Mouse (Mus musculus): Measurements from ENCODE around the gene Zfx.

Gene Zfx

DNA sequence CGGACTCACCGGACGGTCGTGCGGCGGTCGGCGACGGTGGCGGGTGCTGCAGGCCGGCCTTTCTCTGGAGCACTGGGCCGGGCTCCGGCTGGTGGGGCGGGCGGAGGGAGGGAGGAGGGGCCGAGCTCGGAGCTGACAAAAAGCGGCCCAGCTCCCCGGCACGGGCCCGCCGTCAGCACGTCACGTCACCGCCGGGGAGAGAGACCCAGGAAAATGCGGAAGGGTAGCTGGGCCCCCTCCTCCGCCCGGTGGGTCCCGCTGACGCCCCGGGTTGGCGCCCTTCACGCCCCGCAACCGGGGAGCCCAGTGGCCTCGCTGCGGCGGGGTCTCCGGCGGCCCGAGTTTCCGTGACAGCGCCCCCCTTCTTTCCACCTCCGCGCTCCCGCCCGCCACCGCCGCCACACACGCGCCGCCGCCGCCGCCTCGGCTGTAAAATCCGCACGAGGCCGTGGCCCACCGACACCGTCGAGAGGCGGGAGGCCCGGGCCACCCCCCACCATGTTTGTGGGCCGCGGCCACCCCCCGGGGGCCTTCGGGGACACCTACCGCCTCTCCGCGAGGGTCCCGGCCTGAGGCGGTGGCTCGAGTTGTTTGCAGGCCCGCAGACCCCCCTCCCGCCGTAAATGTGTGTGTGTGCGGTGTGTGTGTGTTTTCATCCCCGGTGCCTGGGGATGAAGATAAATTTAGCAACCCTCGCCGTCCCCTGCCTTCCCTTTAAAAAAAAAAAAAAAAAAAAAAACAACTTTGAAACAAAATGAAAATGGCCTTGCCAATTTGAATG lies at the start of gene Zfx:
Gene Zfx, minus strand, starts transcription at position 644 of the 781 bp plus-strand sequence.
- DNase-seq = peak; percentile 68

DNA sequence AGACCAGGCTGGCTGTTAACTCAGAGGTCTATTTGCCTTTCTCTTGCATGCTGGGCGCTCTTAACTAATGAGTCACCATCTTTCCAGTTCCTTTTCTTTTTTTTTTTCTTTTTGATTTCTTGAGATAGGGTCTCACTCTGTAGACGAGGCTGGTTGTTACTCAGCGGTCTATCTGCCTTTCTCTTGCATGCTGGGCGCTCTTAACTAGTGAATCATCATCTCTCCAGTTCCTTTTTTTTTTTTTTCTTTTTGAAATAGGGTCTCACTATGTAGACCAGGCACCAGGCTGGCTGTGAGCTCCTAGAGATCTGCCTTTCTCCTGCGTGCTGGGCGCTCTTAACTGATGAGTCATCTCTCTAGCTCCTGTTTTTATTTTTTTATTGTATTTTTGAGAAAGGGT lies 45.8 kb upstream of the Zfx start:
- no peak for DNase-seq

DNA sequence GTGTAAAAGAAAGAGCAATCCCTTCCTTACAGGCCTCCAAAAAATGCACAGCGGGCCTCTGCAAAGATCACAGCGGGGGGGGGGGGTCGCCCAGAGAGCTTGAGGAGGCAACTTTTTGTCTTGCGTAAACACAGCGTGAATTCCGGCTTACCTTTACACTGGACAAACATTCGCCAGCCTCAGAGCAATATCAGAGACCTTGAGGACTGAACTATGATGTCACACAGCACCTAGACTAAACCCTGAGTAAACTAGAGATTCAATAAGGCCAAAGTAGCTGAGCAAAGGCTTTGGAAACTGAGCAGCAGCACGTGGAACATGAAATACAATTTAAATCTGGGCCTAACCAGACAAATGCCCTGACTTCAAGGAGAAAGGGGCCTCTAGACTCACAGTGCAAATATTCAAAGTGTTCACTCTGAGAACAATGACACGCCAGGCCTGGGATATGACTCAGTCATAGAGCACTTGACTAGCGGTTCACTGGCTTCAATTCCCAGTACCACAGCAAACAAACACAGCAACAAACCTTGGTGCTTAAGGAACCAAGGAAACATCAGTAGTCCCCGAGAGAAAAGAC lies 28.8 kb upstream of the Zfx start:
- no peak for DNase-seq

DNA sequence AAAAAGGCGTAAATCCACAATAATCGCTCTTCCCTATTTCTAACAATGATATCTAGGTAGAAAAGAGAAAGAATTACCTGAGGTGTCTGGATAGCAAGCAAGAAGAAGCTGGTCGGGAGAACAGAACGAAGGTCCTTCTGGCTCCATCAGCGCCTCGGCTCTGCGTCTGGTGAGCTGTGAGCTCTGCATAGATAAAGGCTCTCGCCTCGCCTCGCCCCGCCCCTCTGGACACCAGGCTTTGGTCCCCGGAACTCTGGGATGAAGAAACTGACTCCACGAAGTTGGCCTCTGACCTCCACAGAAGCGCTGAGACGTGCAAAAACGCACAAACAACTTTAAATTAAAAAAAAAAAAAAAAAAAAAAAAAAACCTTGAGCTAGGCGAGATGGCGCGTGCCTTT lies 27.0 kb upstream of the Zfx start:
- no peak for DNase-seq

DNA sequence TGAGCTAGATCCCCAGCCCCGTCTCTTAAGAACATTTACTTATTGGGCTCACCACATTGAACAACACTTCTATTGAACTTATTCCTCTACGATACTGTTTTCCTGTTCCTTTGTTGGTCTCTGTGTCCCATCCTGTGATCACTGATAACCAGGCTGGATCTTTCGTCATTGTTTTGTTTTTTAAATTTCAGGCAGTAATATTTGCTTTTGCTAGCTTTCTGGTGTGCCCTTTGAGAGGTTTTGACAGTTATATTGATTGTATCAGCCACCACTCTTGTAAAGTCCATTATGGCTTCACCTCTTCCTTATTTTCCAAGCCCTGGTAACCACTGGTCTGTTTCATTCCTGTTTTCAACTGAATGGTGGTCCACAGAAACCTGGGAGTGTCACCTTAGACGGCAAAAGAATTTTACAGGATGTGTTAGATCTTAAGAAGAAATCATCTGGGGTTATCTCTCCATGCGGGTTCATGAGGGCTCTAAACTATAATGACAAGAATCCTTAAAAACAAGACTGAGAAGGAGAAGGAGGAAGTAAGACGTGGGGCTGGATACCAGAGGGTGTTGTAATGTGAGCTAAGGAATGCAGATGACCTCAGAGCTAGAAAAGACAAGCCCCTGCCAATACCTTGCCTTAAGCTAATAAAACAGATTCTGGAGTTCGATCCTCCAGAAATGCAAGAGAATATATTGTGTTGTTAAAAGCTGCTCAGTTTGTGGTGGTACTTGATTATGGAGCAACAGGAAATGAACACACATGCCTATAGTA lies 18.7 kb upstream of the Zfx start:
- DNase-seq = no peak

DNA sequence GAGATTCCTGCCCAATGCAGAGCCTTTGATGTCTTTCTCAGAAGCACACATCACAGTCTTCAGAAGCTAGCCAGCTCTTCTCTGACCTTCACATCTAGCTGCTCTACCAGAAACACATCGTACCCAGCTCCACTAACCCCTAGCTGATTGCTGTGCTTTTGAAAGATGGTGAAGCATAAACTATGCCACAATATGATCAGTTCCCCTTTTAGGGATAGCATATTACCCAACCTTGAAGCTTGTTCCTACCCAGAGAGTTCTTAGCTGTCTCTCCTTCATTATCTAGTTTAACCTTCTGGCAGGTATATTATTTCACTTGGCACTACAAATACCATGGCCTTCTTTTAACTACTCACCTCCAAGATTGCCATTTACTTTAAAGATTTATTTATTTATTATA lies 16.6 kb upstream of the Zfx start:
- no peak for DNase-seq

DNA sequence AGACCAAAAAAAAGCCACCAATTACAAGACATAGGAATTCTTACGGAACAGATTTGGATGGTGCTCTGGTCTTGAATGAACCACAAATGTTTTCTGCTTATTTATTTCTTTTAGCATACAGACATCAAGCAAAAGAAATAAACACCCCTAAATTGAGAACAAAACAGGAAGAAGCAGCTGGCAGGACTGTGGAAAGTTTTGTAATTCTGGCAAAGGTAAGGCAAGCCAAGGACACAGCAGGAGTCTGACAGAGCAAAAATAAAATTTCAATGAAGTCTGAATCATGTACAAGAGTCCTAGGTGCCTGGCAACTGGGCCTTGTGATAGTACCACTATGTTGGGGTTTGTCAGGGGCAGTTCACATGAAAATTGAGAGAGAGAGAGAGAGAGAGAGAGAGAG lies 14.8 kb upstream of the Zfx start:
- DNase-seq = no peak

DNA sequence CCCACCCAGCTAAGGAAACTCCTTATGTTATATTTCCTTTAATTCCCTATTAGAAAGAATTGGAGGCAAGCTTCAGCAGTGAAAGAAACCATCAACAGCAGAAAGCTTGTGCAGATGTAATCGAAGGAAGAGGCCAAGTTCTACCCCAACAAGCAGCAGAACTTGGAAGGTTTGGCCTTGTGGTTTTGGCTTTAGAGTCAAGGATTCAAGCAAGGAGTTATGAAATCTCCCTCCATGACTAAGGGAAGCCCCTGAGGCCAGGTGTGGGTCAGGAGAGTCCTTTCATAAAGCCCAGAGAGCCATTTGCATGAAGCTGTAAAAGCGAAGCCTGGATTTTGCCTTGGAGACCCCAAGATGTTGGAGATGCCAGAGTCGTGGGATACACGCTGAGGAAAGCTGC lies 11.6 kb upstream of the Zfx start:
- DNase-seq = no peak

DNA sequence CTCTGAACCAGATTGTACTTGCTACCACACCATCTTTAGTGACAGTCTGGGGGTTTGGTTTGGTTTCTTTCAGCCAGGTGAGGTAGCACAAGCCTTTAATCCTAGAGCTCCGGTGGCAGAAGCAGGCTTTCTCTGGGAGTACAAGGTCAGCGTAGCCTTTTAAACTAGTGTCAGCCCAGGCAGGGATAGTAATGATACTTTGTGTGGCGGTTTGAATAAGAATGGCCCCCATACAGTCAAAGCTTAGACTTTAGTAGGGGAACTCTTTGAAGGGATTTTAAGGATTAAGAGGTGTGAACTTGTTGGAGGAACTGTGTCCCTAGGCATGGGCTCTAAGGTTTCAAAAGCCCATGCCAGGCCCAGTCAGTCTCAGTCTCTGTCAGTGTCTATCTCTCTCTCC lies 10.0 kb upstream of the Zfx start:
- DNase-seq = no peak

DNA sequence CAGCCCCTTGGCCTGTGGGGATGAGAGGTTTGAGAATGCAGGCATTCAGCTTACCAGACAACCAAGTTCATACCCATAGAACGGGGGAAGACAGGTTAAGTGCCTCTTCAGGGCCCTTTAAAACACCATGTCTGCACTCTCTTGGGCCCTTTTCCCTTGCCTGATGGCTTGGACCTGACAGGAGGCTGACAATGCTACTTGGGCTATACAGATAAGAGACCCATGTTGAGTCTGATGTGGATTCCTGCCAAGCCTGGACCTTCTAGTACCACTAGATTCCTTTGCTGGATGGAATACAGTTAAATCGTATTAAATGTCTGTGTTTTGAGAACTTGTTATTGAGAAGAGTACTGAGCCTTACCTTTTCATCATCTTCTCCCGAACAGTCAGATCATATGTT lies 8.7 kb upstream of the Zfx start:
- DNase-seq = no peak

DNA sequence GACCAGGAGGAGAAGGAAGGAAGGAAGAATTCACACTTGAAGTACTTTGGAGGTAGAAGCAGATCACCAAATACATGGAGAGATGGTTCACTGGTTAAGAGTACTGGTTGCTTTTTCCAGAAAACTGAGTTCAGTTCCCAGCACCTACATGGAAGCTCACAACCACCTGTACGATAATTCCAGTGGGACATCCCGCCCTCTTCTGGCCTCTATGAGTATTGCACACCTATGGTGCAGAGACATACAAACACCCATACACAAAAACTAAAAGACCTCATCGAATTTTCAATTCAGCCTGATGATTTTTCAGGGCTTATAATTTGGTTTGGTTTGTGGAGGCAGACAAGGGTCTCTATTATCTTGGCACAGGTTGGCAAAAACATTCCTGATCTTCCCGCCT lies 6.2 kb upstream of the Zfx start:
- DNase-seq = no peak

DNA sequence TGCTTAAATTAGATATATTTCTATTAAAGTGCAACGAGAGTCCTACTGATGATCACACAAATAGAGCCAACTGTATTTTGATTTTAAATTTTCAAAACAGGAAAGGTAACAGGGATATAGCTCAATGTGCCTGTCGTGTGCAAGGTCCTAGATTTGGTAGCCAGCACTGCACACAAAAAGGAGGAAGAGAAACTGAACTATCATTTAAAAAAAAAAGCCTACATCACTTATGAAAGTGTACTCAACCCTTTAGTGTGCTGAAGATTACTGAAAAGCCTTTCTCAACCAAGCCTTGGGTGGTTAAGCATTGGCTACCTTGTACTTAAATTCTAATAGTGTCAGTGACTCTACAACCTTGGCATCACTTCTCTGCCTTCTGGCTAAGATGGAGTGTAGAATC lies 2.4 kb upstream of the Zfx start:
- no peak for DNase-seq

DNA sequence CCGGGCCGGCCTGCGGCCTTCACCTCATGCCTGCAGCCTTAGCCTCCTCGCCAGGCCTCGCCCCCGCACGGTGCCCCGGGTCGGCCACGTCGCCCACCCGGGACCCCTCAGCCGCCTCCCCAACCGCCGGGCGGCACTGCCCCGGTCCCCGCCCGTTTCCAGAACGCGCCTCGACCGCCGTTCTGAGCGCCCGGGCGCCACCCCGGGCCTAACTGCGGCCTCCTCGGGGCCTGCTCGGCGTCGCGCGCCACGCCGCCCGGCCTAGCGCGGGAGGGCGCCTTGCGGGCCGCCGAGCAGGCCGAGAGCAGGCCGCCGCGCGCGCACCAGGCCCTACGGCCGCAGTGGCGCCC lies 818 bp downstream of the Zfx start:
- peak; percentile 68 for DNase-seq

DNA sequence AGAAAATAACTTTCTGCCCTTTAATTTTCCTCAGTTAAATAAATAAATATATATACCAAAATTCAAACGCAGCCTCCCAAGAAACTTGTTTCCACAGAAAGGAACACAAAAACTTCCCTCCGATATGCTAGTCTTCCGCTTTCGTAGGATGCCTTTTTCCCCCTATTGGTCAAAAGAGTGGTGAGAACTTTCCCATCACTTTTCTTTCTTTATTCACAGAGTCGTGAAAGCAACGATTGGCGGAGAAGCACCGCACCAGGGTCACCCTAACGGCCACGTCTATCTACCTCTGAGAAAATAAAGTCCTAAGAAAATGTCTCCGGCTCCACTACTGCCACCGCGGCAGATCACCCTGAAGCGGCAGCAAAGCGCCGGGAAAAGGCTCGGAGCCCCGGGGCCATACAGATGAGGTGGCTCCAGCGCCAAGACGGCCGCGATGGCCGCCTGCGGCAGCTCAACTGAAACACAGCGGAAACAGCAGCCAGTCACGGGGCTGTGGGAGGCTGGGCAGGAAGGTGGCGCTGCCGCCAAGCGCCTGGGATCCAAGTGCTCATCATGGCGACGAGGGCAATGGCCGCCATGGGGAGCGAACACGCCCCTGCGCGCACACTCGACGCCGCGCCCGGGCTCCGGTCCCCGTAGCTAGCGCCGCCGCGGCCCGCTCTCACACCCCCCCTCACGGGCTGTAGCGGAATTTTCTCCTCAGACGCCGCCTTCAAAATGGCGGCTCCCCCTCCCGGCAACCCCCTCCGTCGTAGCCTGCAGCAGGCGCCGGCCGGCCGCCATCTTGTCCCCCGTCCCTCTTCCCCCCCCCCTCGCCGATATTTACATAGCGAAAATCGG lies 1.4 kb downstream of the Zfx start:
- DNase-seq = peak; percentile 86

DNA sequence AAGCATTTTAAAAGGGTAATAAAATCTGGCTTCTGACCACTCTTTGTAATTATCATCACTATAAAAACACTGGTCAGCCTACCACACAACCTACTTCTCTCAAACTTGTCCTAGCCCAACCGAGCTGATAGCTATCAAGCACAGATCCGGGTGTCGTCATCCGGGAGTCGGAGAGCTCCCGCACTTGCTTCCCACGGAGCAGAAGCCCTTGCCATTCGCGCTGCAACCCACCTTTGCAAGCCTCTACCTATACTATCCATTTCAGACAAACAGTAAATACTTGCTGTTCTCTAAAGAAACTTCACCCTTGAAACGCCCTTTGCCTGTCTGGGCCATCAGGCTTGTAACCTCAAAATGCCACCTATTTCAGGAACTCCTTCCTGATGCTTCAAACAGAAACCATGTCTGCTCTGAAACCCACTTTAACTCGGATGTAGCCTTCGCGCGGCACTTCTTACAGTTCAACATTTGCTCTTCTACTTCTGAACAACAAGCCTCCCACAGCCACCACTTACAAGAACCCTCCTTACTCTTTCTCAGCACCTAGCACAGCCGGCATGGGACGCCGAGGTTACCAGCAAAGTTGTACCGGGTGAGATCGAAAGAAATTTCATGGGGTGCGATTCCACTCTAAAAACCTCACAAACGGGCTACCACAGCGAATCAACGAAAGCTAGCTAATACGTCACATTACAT lies 2.2 kb downstream of the Zfx start:
- peak; percentile 23 for DNase-seq

DNA sequence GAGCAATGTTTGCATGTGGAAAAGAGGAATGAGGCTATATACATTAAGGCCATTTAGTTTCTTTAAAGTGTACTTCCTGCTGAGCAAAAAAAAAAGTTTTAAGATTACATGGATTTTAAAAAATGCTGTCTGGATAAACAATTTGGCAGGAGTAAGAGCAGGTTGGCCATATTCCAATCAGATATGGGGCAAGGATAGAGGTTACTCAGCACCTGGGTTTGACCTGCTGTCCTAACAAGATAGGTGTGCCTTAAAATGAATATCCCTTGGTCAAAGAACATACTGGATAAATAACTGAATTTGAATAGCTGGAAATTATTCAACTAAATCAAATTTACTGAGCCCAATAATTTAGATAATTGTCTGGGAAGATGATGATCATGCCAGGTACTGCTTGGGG lies 5.2 kb downstream of the Zfx start:
- DNase-seq = no peak

DNA sequence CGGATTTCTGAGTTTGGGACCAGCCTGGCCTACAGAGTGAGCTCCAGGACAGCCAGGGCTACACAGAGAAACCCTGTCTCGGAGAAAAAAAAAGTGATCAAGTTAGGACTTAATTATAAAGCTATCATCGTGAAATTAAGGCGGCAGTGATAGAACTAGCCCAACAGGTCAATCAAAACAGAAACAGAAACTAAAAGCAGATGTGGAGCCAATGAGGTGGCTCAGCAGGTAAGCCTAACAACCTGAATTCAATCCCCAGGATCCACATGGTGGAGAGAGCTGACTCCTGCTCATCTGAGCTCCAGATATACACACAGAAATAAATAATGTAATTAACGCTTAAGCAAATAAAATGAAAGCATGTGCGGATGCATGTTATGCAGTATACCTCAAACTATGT lies 7.6 kb downstream of the Zfx start:
- DNase-seq = no peak

DNA sequence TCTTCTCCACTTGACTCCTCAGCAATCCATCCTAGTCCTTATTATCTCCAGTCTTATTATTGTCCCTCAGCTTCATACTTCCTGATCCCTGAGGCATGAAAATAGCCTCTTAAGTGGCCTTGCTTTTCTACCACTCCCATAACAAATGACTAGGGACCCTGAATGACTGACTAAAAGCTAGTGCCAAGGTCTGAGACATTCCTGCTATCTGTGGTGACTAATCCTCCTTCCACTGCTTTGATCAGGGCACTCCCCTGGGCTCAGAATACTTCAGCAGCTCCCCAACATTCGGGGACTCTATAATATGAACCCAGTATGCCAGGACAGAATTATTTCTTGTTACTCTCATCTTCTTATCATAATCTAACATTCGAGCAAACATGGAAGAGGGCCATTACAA lies 17.5 kb downstream of the Zfx start:
- DNase-seq = no peak

DNA sequence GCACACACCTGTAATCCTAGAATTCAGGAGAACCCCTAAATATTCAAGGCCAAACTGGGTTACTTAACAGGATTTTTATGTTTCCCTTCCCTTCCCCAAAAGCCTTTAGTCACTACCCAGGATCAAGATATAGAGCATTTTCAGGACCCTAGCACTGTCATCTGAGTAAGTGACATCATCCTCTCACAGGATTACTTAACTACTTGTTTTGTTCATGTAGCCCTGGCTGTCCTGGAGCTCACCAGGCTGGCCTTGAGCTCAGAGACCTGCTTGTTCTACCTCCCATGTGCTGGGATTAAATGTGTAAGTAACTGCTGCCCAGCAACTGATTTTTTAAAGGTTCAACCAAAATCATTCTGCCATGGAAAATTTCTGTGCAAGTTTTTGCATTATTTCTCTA lies 20.6 kb downstream of the Zfx start:
- no peak for DNase-seq

DNA sequence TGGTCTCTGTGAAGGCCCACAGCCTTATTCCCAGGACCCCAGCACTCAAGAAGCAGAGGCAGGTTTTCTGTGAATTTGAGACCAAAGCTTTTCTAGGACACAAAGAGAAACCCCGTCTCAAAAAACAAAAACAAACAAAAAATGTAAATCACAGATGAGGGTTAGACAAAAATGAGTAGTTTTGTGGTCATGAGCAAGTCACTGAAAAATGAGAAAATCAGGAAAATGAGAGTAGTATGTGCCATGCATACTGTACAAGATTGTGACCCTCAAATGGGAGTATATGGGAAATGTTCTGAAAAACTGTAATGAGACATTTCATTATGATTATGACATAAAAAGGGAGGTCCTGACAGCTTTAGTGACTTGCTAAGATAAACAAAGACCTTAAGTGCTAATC lies 22.9 kb downstream of the Zfx start:
- no peak for DNase-seq

DNA sequence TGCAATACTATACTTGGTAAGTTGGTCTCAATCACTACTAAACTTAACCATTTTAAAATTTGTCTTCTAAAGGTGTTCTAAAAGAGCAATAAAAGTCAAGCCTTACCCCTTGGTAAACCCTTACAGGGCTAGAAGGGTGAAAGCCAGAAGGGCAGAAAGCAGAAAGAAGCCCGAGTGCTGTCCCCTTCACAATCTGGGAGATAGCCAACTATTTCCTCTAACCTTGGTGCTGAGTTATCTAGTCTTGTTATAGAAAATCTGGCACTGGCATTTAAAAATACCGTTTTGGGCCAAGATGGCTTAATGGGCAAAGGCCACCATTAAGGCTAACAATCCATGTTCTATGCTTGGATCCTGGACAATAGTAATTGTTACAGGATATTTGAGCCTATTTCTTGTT lies 32.5 kb downstream of the Zfx start:
- no peak for DNase-seq

DNA sequence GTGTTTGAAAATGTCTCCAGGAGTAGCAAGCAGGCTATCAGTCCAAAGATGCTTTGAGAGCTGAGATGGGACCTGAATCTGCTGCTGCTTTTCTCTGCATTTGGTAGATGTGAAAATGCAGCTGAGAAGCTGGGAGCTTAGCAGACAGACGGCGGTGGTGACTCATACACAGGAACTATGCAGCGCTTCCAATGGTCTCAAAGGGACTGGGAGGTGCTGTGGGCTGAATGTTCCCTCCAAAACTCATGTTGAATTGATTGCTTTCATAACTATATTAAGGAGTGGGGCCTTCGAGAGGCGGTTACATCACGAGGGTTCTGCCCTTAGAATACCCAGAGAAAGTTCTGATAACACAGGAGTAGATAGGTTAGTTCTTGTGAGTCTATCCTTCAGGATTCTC lies 62.3 kb downstream of the Zfx start:
- no peak for DNase-seq

DNA sequence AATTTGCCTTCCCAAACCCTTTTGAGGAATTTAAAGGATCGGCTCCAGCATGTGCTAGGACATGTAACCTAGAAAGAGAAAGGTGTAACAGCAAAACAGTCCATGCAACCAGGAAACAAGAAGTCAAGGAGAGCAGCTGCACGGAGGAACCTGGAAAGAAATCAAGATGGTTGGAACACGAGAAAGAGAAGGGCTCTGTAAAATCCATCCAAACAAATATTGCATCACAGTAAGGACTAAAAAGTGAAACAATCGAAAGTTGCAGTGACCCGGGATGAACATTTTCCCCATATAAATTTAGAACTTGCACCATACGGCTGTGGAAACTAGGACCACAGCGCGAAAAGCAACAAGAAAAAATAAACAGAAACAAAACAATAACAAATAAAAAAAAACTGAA lies 62.8 kb downstream of the Zfx start:
- DNase-seq = no peak
